Mouse (Mus musculus) lung, adult 2 months (tissue): ENCODE data around the gene Cdc14b. TPM values are rescaled to one million over a fixed set of nuclear protein-coding genes. Genes with fewer than 3 reads are reported as not detected.

ENCODE experiments used
- DNase-seq: peaks from one replicate; pipeline ENCODE4 v3.0.0; 2022
- H3K4me1 ChIP-seq: fragments of 200-500 bp; 2 replicates; pipeline ENCODE4 v1.6.1; 2011; ENCODE audit warnings: low read length; ENCODE audit not compliant: control insufficient read depth, insufficient read depth
- H3K4me3 ChIP-seq: fragments of 200-500 bp; replicated peaks from 2 replicates; pipeline ENCODE3; 2011; ENCODE audit warnings: low read depth, mild to moderate bottlenecking, control low read depth, low read length; ENCODE audit errors: extremely low read depth
- CTCF ChIP-seq: fragments of 200-500 bp; IDR thresholded peaks from 2 replicates; pipeline ENCODE4 v1.5.1; 2011; ENCODE audit warnings: mild to moderate bottlenecking, low read length, control low read depth; ENCODE audit not compliant: insufficient read depth
- POLR2A ChIP-seq: fragments of 200-500 bp; IDR thresholded peaks from 2 replicates; pipeline ENCODE4 v1.6.1; 2011; ENCODE audit warnings: low read depth, mild to moderate bottlenecking, control low read depth, low read length, borderline replicate concordance; ENCODE audit errors: extremely low read depth
- WGBS: fragments of 180-500 bp; shearing (Covaris S2); methylation state at CpG from one replicate; pipeline ENCODE4 v1.1.7; 2018; 5-methylcytosine and 5-hydroxymethylcytosine counted together
- polyA plus RNA-seq: library from polyadenylated mRNA; depleted of rRNA; stranded (reverse); fragments of >200 nt; gene quantifications from 2 replicates; pipeline ENCODE4 v1.2.3, GENCODE M21; 2012

Gene Cdc14b
- polyA plus RNA-seq, 1 experiment: 6.6 TPM

DNA sequence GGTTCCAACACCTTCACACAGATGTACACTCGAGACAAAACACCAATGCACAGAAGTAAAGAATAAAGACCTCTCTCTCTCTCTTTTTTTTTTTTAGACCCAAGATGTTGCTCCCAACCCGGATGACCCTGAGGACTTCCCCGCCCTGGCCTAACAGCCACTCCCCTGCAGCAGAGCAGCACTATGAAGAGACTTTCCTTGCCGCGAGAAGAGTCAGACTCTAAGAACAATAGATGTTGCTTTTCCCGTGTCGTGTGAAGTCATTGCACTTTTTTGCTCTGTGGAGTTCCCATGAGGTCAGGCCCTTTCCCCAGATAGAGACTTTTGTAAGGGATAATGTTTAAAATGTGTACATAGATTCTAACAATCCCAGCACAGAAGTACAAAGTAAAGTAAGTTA lies 89.9 kb downstream of the Cdc14b start:
- no peak for TF ChIP-seq CTCF
- no peak for DNase-seq
- 70% methylated on average over 7 of the region's 7 CpGs for WGBS
- Histone ChIP-seq H3K4me3 (no peak overlapping the region), H3K4me1 (no peaks in the 10 kb centered on the region)

- no peak for TF ChIP-seq CTCF
- no peak for TF ChIP-seq POLR2A
- Histone ChIP-seq H3K4me3 (no peak overlapping the region), H3K4me1 (no peaks in the 10 kb centered on the region)
- no peak for DNase-seq
- WGBS: 84% methylated on average over 10 of the region's 10 CpGs
Observed at GRCm38 (mm10) chr13:64184361-64184760, 90.7 kb downstream of the Cdc14b start.

- Histone ChIP-seq H3K4me3 (no peak overlapping the region), H3K4me1 (no peaks in the 10 kb centered on the region)
- DNase-seq: no peak
- 85% methylated on average over 4 of the region's 4 CpGs for WGBS
- TF ChIP-seq CTCF: no peak
- no peak for TF ChIP-seq POLR2A
Observed at GRCm38 (mm10) chr13:64183583-64183982, 91.5 kb downstream of the Cdc14b start.

DNA sequence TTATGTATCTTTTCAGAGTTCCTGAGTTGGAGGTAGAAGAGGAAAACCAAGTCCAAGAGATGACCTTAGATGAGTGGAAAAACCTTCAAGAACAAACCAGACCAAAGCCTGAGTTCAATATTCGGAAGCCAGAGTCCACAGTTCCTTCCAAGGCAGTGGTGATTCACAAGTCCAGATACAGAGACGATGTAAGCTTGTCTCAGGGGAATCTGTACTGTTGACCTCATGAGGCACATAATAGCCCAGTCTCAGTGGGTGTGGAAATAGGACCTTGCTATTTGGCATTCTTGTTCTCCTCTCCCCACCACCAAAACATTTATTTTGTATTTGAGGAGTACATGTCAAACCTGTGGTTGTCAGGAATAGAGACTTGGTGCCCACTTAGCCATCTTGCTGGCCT lies 93.0 kb downstream of the Cdc14b start:
- H3K4me3 ChIP-seq: no peak overlapping the region
- H3K4me1 ChIP-seq: no peaks in the 10 kb centered on the region
- no peak for TF ChIP-seq POLR2A
- no peak for TF ChIP-seq CTCF
- no peak for DNase-seq
- WGBS: 90% methylated on average over 2 of the region's 2 CpGs

GRCm38 (mm10) chr13:64180888-64181287 lies 94.2 kb downstream of the Cdc14b start:
- DNase-seq: peak; percentile 48
- WGBS: 66% methylated on average over 3 of the region's 3 CpGs
- no peak overlapping the region for H3K4me3 ChIP-seq
- TF ChIP-seq CTCF (peak; percentile 21; the same call in 1 of the 2 replicates), POLR2A (no peak)
- no peaks in the 10 kb centered on the region for H3K4me1 ChIP-seq

- DNase-seq: no peak
- WGBS: 79% methylated on average over 4 of the region's 4 CpGs
- TF ChIP-seq CTCF (no peak), POLR2A (no peak)
- Histone ChIP-seq H3K4me3 (no peak overlapping the region), H3K4me1 (no peaks in the 10 kb centered on the region)
Observed at GRCm38 (mm10) chr13:64180300-64180699, 94.8 kb downstream of the Cdc14b start.

DNA sequence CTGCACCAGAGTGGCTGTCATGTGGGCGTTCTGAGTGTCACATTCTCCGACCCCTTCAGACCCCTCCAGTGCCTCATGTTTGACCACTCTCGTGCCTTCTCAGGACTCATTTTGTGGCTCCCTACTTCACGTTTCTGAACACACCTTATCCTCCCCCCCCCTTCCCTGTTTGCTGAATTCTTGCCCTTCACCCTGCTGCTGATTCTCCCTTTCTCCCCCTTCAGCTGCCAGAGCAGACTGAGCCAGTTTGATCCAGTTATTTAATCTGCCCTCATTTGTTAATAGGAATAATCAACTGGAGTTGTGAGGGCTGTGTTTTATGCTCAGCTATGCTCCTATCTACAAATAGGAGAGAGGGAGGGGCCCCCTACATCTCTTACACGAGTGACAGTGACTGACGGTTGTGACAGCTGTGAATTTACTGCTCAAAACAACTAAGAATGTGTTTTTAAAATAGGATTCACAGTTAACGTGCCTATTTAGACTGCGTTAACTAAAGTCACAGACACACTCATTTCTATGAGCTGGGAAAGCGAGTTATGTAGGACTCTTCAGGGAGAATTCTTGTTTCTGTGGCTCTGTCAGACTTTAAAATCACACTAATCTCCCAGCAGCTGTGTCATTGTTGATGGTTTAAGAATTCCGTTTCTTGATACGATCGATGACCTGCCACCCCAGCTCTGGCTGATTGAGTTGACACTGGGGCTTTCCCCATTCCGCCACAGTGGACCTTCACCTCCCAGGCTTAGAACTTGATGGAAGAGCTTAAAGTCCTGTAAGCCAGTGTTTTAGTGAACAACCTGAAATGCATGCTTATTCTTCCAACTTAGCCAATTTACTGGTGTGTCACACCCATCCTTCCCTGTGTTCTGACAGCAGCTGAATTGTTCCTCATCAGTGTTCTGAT lies 96.1 kb downstream of the Cdc14b start:
- no peak overlapping the region for H3K4me3 ChIP-seq
- 85% methylated on average over 13 of the region's 13 CpGs for WGBS
- H3K4me1 ChIP-seq: no peaks in the 10 kb centered on the region
- TF ChIP-seq POLR2A: no peak
- TF ChIP-seq CTCF: no peak
- no peak for DNase-seq

GRCm38 (mm10) chr13:64178000-64178399 lies 97.1 kb downstream of the Cdc14b start:
- DNase-seq: no peak
- no peaks in the 10 kb centered on the region for H3K4me1 ChIP-seq
- TF ChIP-seq POLR2A: no peak
- no peak for TF ChIP-seq CTCF
- 71% methylated on average over 7 of the region's 7 CpGs for WGBS
- H3K4me3 ChIP-seq: no peak overlapping the region

DNA sequence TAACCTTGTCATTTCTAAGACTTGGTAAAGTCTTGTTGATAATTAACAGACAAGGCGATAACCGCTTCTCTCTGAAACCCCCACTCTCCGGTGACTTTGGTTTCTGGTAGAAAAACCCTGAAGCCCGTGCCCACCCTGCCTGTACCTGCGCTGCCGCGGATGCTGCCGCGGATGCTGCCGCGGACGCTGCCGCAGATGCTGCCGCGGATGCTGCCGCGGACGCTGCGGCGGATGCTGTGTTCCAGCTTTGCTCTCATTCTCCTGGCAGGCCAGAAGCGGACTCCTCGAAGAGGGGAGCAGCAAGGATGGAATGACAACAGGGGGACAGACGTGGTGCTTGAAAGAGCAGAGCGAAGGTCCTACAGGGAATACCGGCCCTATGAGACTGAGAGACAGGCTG lies 105.3 kb downstream of the Cdc14b start:
- whole genome bisulfite sequencing: 98% methylated on average over 25 of the region's 25 CpGs
- Histone ChIP-seq H3K4me3 (no peak overlapping the region), H3K4me1 (no peaks in the 10 kb centered on the region)
- no peak for TF ChIP-seq POLR2A
- no peak for TF ChIP-seq CTCF
- no peak for DNase-seq

GRCm38 (mm10) chr13:64163147-64163715 lies 111.9 kb downstream of the Cdc14b start:
- 59% methylated on average over 13 of the region's 13 CpGs for WGBS
- H3K4me1 ChIP-seq: peaks cover 13% of the 10 kb centered on the region
- TF ChIP-seq CTCF: no peak
- DNase-seq: no peak
- H3K4me3 ChIP-seq: peak overlapping the region; percentile 10
